Mouse (Mus musculus) embryonic stem cell, embryonic (primary cell): ENCODE results near the gene Tmem270.

Experiments
- CTCF ChIA-PET, 4 experiments: fragments of 300-600 bp in 2 of 4; fragments of 350-600 bp in 2 of 4; sonication (Branson Sonifier 250); formaldehyde crosslinking; loops; one replicate each; lab custom pipeline; 2022; ENCODE audit warnings: inconsistent platforms in 2 of 4; lab: Charles Lee
- POLR2A ChIA-PET, 4 experiments: fragments of 300-600 bp in 2 of 4; fragments of 350-600 bp in 2 of 4; sonication (Branson Sonifier 250); formaldehyde crosslinking; loops; one replicate each; lab custom pipeline; 2022; ENCODE audit warnings: antibody characterized with exemption in 4 of 4, inconsistent platforms in 1 of 4; lab: Charles Lee

Tmem270 gene

GRCm38 (mm10) chr5:134915311-134915710 is 8.8 kb upstream of the Tmem270 start, which contains the start of gene Cldn13:
TSS of gene Cldn13 (minus strand) at chr5:134915526.
- ChIA-PET POLR2A (interaction anchor here (0.5 to 2.5 kb wide), 15 partner anchors 8 to 135 kb away, joined by 3 to 9 read pairs (median 4); partner anchors contain the start of genes Abhd11 (in 2 of the 4), Cldn4 (in 2 of the 4) and Mettl27 (in 1 of the 4)), CTCF (interaction anchor here (0.5 to 8.9 kb wide), 8 partner anchors 8 to 203 kb away, joined by 3 to 55 read pairs (median 8); no protein-coding TSS in a partner anchor)

- POLR2A ChIA-PET = interaction anchor here in 3 of 4 experiments (0.6 to 2.4 kb wide), 9 partner anchors 15 to 109 kb away, joined by 3 to 7 read pairs (median 4); partner anchors contain the start of genes Abhd11 (in 2 of the 3) and Cldn4 (in 1 of the 3)
- CTCF ChIA-PET = interaction anchor here in 2 of 4 experiments (1.0 to 8.9 kb wide), 3 partner anchors 51 to 110 kb away, joined by 3 to 55 read pairs (median 5); no protein-coding TSS in a partner anchor
Observed at GRCm38 (mm10) chr5:134914510-134914909, 8.0 kb upstream of the Tmem270 start.

- ChIA-PET POLR2A (interaction anchor here in 2 of 4 experiments (1.1 to 2.6 kb wide), 5 partner anchors 13 to 95 kb away, joined by 4 to 8 read pairs (median 5); partner anchors contain the start of genes Abhd11 (in 1 of the 2) and Cldn4 (in 1 of the 2)), CTCF (interaction anchor here in 2 of 4 experiments (1.0 to 8.9 kb wide), 4 partner anchors 52 to 109 kb away, joined by 3 to 55 read pairs (median 4); no protein-coding TSS in a partner anchor)
Observed at GRCm38 (mm10) chr5:134913753-134914152, 7.2 kb upstream of the Tmem270 start.

- ChIA-PET POLR2A (interaction anchor here in 3 of 4 experiments (0.7 to 2.6 kb wide), 6 partner anchors 14 to 96 kb away, joined by 4 to 8 read pairs (median 5); partner anchors contain the start of genes Abhd11 (in 1 of the 3), Cldn4 (in 1 of the 3) and Mettl27 (in 1 of the 3)), CTCF (interaction anchor here in 2 of 4 experiments (1.0 to 8.9 kb wide), 6 partner anchors 53 to 109 kb away, joined by 3 to 55 read pairs (median 4); partner anchors contain the start of gene Abhd11 (in 1 of the 2))
Observed at GRCm38 (mm10) chr5:134913352-134913751, 6.8 kb upstream of the Tmem270 start.

GRCm38 (mm10) chr5:134911901-134912300 is 5.4 kb upstream of the Tmem270 start:
- ChIA-PET POLR2A (interaction anchor here in 2 of 4 experiments (1.4 to 2.6 kb wide), 4 partner anchors 15 to 97 kb away, joined by 3 to 8 read pairs (median 6); partner anchors contain the start of genes Abhd11 (in 2 of the 2) and Cldn4 (in 1 of the 2)), CTCF (interaction anchor here in 3 of 4 experiments (0.6 to 8.9 kb wide), 3 partner anchors 54 to 69 kb away, joined by 3 to 55 read pairs (median 7); no protein-coding TSS in a partner anchor)

- CTCF ChIA-PET = interaction anchor here (0.5 to 3.7 kb wide), 213 partner anchors 8 to 1188 kb away, joined by 3 to 220 read pairs (median 4); partner anchors contain the start of genes Abhd11 (in 4 of the 4), Cldn3 (in 4 of the 4), Mettl27 (in 4 of the 4) and Cldn13 (in 3 of the 4)
- POLR2A ChIA-PET = interaction anchor here (0.5 to 1.7 kb wide), 59 partner anchors 8 to 404 kb away, joined by 3 to 34 read pairs (median 4); partner anchors contain the start of genes Abhd11 (in 3 of the 4), Cldn3 (in 2 of the 4), Cldn4 (in 2 of the 4) and Mettl27 (in 2 of the 4)
Observed at GRCm38 (mm10) chr5:134907135-134907534, 602 bp upstream of the Tmem270 start.

GRCm38 (mm10) chr5:134901644-134902027 is 4.9 kb downstream of the Tmem270 start:
- POLR2A ChIA-PET = interaction anchor here in 3 of 4 experiments (0.6 to 1.6 kb wide), 6 partner anchors 44 to 402 kb away, joined by 3 to 7 read pairs (median 3); partner anchors contain the start of genes Abhd11 (in 1 of the 3) and Cldn4 (in 1 of the 3)

GRCm38 (mm10) chr5:134901012-134901643 is 5.4 kb downstream of the Tmem270 start:
- POLR2A ChIA-PET = interaction anchor here in 3 of 4 experiments (0.5 to 1.6 kb wide), 9 partner anchors 9 to 401 kb away, joined by 3 to 7 read pairs (median 3); partner anchors contain the start of genes Abhd11 (in 1 of the 3) and Cldn4 (in 1 of the 3)
- CTCF ChIA-PET = interaction anchor here (0.5 to 2.0 kb wide), 57 partner anchors 8 to 814 kb away, joined by 3 to 12 read pairs (median 4); no protein-coding TSS in a partner anchor

More at GRCm38 (mm10) chr5:134901644-134902027, 4.9 kb downstream of the Tmem270 start:
- CTCF ChIA-PET = interaction anchor here (0.6 to 2.0 kb wide), 37 partner anchors 13 to 412 kb away, joined by 3 to 12 read pairs (median 4); no protein-coding TSS in a partner anchor

- ChIA-PET POLR2A (interaction anchor here in 2 of 4 experiments (0.5 to 1.0 kb wide), 2 partner anchors 12 to 42 kb away, joined by 3 read pairs; no protein-coding TSS in a partner anchor), CTCF (interaction anchor here in 2 of 4 experiments (0.6 to 3.2 kb wide), 3 partner anchors 9 to 146 kb away, joined by 4 to 12 read pairs (median 5); partner anchors contain the start of gene Tmem270 (in 1 of the 2))
Observed at GRCm38 (mm10) chr5:134897596-134897995, 8.9 kb downstream of the Tmem270 start.

- ChIA-PET POLR2A (interaction anchor here in 1 of 4 experiments (1.0 kb wide), 1 partner anchor 12 kb away, joined by 3 read pairs; no protein-coding TSS in a partner anchor), CTCF (interaction anchor here in 2 of 4 experiments (0.9 to 3.2 kb wide), 2 partner anchors 10 kb away, joined by 4 to 12 read pairs; partner anchors contain the start of gene Tmem270 (in 1 of the 2))
Observed at GRCm38 (mm10) chr5:134896965-134897364, 9.6 kb downstream of the Tmem270 start.

- ChIA-PET CTCF (interaction anchor here in 2 of 4 experiments (1.5 to 1.6 kb wide), 2 partner anchors 12 kb away, joined by 6 read pairs; no protein-coding TSS in a partner anchor), POLR2A (interaction anchor here in 1 of 4 experiments (1.4 kb wide), 1 partner anchor 211 kb away, joined by 4 read pairs; no protein-coding TSS in a partner anchor)
Observed at GRCm38 (mm10) chr5:134895291-134895690, 11.2 kb downstream of the Tmem270 start.

GRCm38 (mm10) chr5:134892717-134893116 is 13.8 kb downstream of the Tmem270 start:
- POLR2A ChIA-PET = interaction anchor here in 2 of 4 experiments (0.6 to 1.4 kb wide), 2 partner anchors 17 to 53 kb away, joined by 3 to 4 read pairs; no protein-coding TSS in a partner anchor
- CTCF ChIA-PET = interaction anchor here (0.6 to 1.5 kb wide), 4 partner anchors 8 to 242 kb away, joined by 3 to 4 read pairs (median 3); no protein-coding TSS in a partner anchor

- POLR2A ChIA-PET = interaction anchor here in 2 of 4 experiments (0.6 to 1.0 kb wide), 3 partner anchors 9 to 150 kb away, joined by 3 read pairs; no protein-coding TSS in a partner anchor
- CTCF ChIA-PET = interaction anchor here in 3 of 4 experiments (0.5 to 1.5 kb wide), 5 partner anchors 9 to 188 kb away, joined by 3 to 11 read pairs (median 4); no protein-coding TSS in a partner anchor
Observed at GRCm38 (mm10) chr5:134891552-134891951, 15.0 kb downstream of the Tmem270 start.

GRCm38 (mm10) chr5:134890601-134891054 is 15.9 kb downstream of the Tmem270 start:
- ChIA-PET CTCF (interaction anchor here in 2 of 4 experiments (0.5 to 0.6 kb wide), 3 partner anchors 125 to 797 kb away, joined by 3 to 4 read pairs (median 3); partner anchors contain the start of gene Tbl2 (in 1 of the 2)), POLR2A (interaction anchor here in 1 of 4 experiments (0.7 kb wide), 1 partner anchor 56 kb away, joined by 4 read pairs; the partner anchor contains the start of gene Cldn4)

GRCm38 (mm10) chr5:134888505-134888904 is 18.0 kb downstream of the Tmem270 start:
- ChIA-PET CTCF (interaction anchor here in 2 of 4 experiments (0.9 to 1.8 kb wide), 4 partner anchors 12 to 78 kb away, joined by 3 to 7 read pairs (median 4); no protein-coding TSS in a partner anchor), POLR2A (interaction anchor here in 2 of 4 experiments (0.6 to 1.3 kb wide), 3 partner anchors 140 to 562 kb away, joined by 3 to 9 read pairs (median 3); no protein-coding TSS in a partner anchor)
